Mouse (Mus musculus): ENCODE results near the gene Kng1. TPM values are rescaled to one million over a fixed set of nuclear protein-coding genes. Genes with fewer than 3 reads are reported as not detected.

Gene Kng1
- polyA plus RNA-seq, 1 experiment from 2014 or later, result not detected

GRCm38 (mm10) chr16:23130303-23130702, 72.6 kb downstream of the Kng1 start:
- Histone ChIP-seq H3K36me3 (ENCODE audit: control insufficient read depth, insufficient read depth, low read length) (no peaks in the 10 kb centered on the region), H3K4me2 (ENCODE audit: low read depth) (no peak overlapping the region), H3K9me3 (ENCODE audit: control insufficient read depth, low read length) (no peaks in the 10 kb centered on the region), H3K27ac (ENCODE audit: low read depth, low read length) (no peak overlapping the region), H3K4me3 (ENCODE audit: low read depth, low read length) (no peak overlapping the region), H3K4me1 (ENCODE audit: control insufficient read depth, insufficient read depth, low read length) (peaks cover 10% of the 10 kb centered on the region), H3K9ac (ENCODE audit: low read length) (no peak overlapping the region), H3K27me3 (ENCODE audit: control insufficient read depth, insufficient read depth, low read length) (no peaks in the 10 kb centered on the region)
- 91% methylated on average over 3 of the region's 3 CpGs for WGBS
- ATAC-seq (ENCODE audit: insufficient read depth, low FRiP score, low TSS enrichment), result no peak
- DNase-seq (ENCODE audit: low spot score), result no peak

Small RNA genes within 50 kb of the gene (microRNA-seq; reads per million reads assigned to microRNA genes)
- gene Gm49346, result not detected

Other genes with a start within 250 kb of the Kng1 start
- gene Crygs, start 246.3 kb upstream of the Kng1 start, polyA plus RNA-seq (2014; fragmentation: Nextera tagmentation; extraction: Ambion mirVana), result not detected in 2 replicates
- gene Tbccd1, start 200.2 kb upstream of the Kng1 start, polyA plus RNA-seq (2014; fragmentation: Nextera tagmentation; extraction: Ambion mirVana), result 32.7 and 35.2 TPM in 2 replicates
- 117 TPM in 2 replicates for gene Dnajb11, start 200.0 kb upstream of the Kng1 start, polyA plus RNA-seq (2014; fragmentation: Nextera tagmentation; extraction: Ambion mirVana)
- gene Ahsg, start 166.6 kb upstream of the Kng1 start, polyA plus RNA-seq (2014; fragmentation: Nextera tagmentation; extraction: Ambion mirVana), result not detected in 2 replicates
- not detected in 2 replicates for gene Fetub, start 139.5 kb upstream of the Kng1 start, polyA plus RNA-seq (2014; fragmentation: Nextera tagmentation; extraction: Ambion mirVana)
- gene Hrg, start 106.8 kb upstream of the Kng1 start, polyA plus RNA-seq (2014; fragmentation: Nextera tagmentation; extraction: Ambion mirVana), result 0.19 TPM in 1 of 2 replicates, not detected in the other
- gene Kng2, start 28.4 kb upstream of the Kng1 start, polyA plus RNA-seq (2014; fragmentation: Nextera tagmentation; extraction: Ambion mirVana), result 0.36 TPM in 1 of 2 replicates, not detected in the other
- 217 and 230 TPM in 2 replicates for gene Eif4a2, start 49.6 kb downstream of the Kng1 start, polyA plus RNA-seq (2014; fragmentation: Nextera tagmentation; extraction: Ambion mirVana)
- gene Rfc4, start 69.9 kb downstream of the Kng1 start, polyA plus RNA-seq (2014; fragmentation: Nextera tagmentation; extraction: Ambion mirVana), result 150 and 184 TPM in 2 replicates
- not detected in 2 replicates for gene Adipoq, start 88.7 kb downstream of the Kng1 start, polyA plus RNA-seq (2014; fragmentation: Nextera tagmentation; extraction: Ambion mirVana)
- 36.3 and 39.7 TPM in 2 replicates for gene St6gal1, start 166.9 kb downstream of the Kng1 start, polyA plus RNA-seq (2014; fragmentation: Nextera tagmentation; extraction: Ambion mirVana)